8 mouse cellular contexts compared by ENCODE assay signal in the genomic region with DNA sequence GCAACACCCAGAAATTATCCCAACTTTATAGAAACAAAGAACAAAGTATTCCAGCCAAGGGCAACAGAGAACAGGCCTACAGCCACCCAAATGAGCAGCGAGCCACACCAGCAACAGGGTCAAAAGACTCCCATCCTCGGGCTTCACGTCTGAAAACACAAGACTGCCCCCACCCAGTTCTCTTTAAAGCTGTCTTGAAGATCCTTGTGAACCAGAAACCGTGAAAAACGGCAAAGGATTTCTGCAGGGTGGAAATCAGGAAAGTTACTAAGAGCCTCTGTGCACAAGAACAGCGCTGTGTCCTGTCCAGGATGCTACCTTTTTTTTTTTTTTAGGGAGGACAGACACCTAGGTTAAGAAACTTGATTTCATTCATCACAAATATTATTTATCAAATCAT. TPM values are rescaled to one million over a fixed set of nuclear protein-coding genes. Genes with fewer than 3 reads are reported as not detected.
DNase-seq lines count a peak whose midpoint lies in the region; ATAC-seq and TF ChIP-seq lines count a peak whose summit lies in the region.

No protein-coding gene starts in this region.

- ATAC-seq in kidney, embryonic 16.5 days (ENCODE audit: low FRiP score, low TSS enrichment): no peak
- no peak for ATAC-seq in hindbrain, embryonic 15.5 days (ENCODE audit: low FRiP score, low read depth)
- no peak for ATAC-seq in midbrain, embryonic 16.5 days

- H3K9me3 ChIP-seq in kidney, embryonic 16.5 days (ENCODE audit: low read length): no peaks in the 10 kb centered on the region
- H3K9me3 ChIP-seq in hindbrain, embryonic 15.5 days: no peaks in the 10 kb centered on the region
- no peaks in the 10 kb centered on the region for H3K9me3 ChIP-seq in midbrain, embryonic 16.5 days (replicated peaks; ENCODE audit: control insufficient read depth, low read length, poor library complexity, severe bottlenecking)

- TF ChIP-seq CTCF in cortical plate, adult 2 months (IDR thresholded peaks at IDR 0.05; ENCODE audit: extremely low read depth, insufficient read depth, low read length): no peak

- H3K4me3 ChIP-seq in kidney, embryonic 16.5 days (ENCODE audit: low read length): peak overlapping the region; percentile 67
- peak overlapping the region; percentile 70; the same call in 1 of the 2 replicates for H3K4me3 ChIP-seq in cortical plate, adult 2 months (ENCODE audit: insufficient read depth, low read length)
- H3K4me3 ChIP-seq in hindbrain, embryonic 15.5 days: peak overlapping the region; percentile 54
- H3K4me3 ChIP-seq in midbrain, embryonic 16.5 days (ENCODE audit: low read depth, low read length): peak overlapping the region; percentile 72

- peak overlapping the region; percentile 88 for H3K4me2 ChIP-seq in kidney, embryonic 16.5 days (replicated peaks; ENCODE audit: low read depth, low read length)
- peak overlapping the region; percentile 89 for H3K4me2 ChIP-seq in hindbrain, embryonic 15.5 days
- H3K4me2 ChIP-seq in midbrain, embryonic 16.5 days (ENCODE audit: low read length): peak overlapping the region; percentile 93

- 20% methylated on average over 6 of the region's 6 CpGs for WGBS in kidney, embryonic 16.5 days
- 39% methylated on average over 6 of the region's 6 CpGs for WGBS in hindbrain, embryonic 15.5 days
- 36% methylated on average over 6 of the region's 6 CpGs for WGBS in midbrain, embryonic 16.5 days

- peak overlapping the region; percentile 76 for H3K27ac ChIP-seq in kidney, embryonic 16.5 days (ENCODE audit: low read length)
- H3K27ac ChIP-seq in cortical plate, adult 2 months (ENCODE audit: insufficient read depth, low read length): no peak overlapping the region
- no peak overlapping the region for H3K27ac ChIP-seq in hindbrain, embryonic 15.5 days (replicated peaks)
- H3K27ac ChIP-seq in midbrain, embryonic 16.5 days (ENCODE audit: low read length): no peak overlapping the region

- H3K27me3 ChIP-seq in kidney, embryonic 16.5 days (ENCODE audit: insufficient read depth, low read length): no peaks in the 10 kb centered on the region
- no peaks in the 10 kb centered on the region for H3K27me3 ChIP-seq in hindbrain, embryonic 15.5 days
- H3K27me3 ChIP-seq in midbrain, embryonic 16.5 days (ENCODE audit: control insufficient read depth, insufficient read depth, low read depth, low read length): no peaks in the 10 kb centered on the region

- H3K4me1 ChIP-seq in kidney, embryonic 16.5 days (ENCODE audit: insufficient read depth, low read length): peaks cover 31% of the 10 kb centered on the region
- H3K4me1 ChIP-seq in cortical plate, adult 2 months (ENCODE audit: control insufficient read depth, insufficient read depth, low read length): peaks cover 6% of the 10 kb centered on the region; the same call in 1 of the 2 replicates
- H3K4me1 ChIP-seq in hindbrain, embryonic 15.5 days (replicated peaks): peaks cover 25% of the 10 kb centered on the region
- H3K4me1 ChIP-seq in midbrain, embryonic 16.5 days (ENCODE audit: control insufficient read depth, insufficient read depth, low read length): peaks cover 13% of the 10 kb centered on the region

- 0 out of 2 replicates have a peak, but pooled peaks cover 2% of the 10 kb centered on the region for H3K36me3 ChIP-seq in kidney, embryonic 16.5 days (ENCODE audit: insufficient read depth, low read length)
- H3K36me3 ChIP-seq in hindbrain, embryonic 15.5 days: peaks cover 7% of the 10 kb centered on the region
- H3K36me3 ChIP-seq in midbrain, embryonic 16.5 days (ENCODE audit: control insufficient read depth, insufficient read depth, low read length): no peaks in the 10 kb centered on the region

- intact Hi-C loops in left cerebral cortex, postnatal 36 days (cut with DNase I): no loop called here

- DNase-seq in kidney, postnatal 10 days: no peak
- no peak for DNase-seq in left cerebral cortex, postnatal 36 days (ENCODE audit: low spot score in 2 of 2)
- DNase-seq in embryo, embryonic 9.5 days (ENCODE audit: extremely low spot score): no peak
- DNase-seq in adrenal gland, adult 8-10 months: no peak

- H3K9ac ChIP-seq in kidney, embryonic 16.5 days (replicated peaks; ENCODE audit: low read length): peak overlapping the region; percentile 74
- H3K9ac ChIP-seq in hindbrain, embryonic 15.5 days: 0 out of 2 replicates have a peak overlapping the region, but pooled peaks have one; percentile 6
- H3K9ac ChIP-seq in midbrain, embryonic 16.5 days (ENCODE audit: low read depth, low read length): no peak overlapping the region

- TF ChIP-seq POLR2A in cortical plate, adult 2 months (IDR thresholded peaks at IDR 0.05; ENCODE audit: extremely low read depth, insufficient read depth, low read length): no peak

RNA-seq across cellular contexts. Expression of a gene that starts 1.7 kb away (rescaled TPM):
- 10.9 and 14.7 TPM in 2 replicates for polyA plus RNA-seq in kidney, embryonic 16.5 days (2015; fragmentation: Nextera tagmentation; extraction: Ambion mirVana)
- polyA plus RNA-seq in cortical plate, adult 2 months (2012; rRNA removed): 13.9 and 14.4 TPM in 2 replicates
- 11.9 and 13.3 TPM in 2 replicates for polyA plus RNA-seq in hindbrain, embryonic 15.5 days (2015; fragmentation: Nextera tagmentation; extraction: Ambion mirVana)
- 9.7 and 11.0 TPM in 2 replicates for polyA plus RNA-seq in midbrain, embryonic 16.5 days (2015; fragmentation: Nextera tagmentation; extraction: Ambion mirVana)
- total RNA-seq in left cerebral cortex, postnatal 36 days (2021): 10 to 100 TPM; 14.1 to 18.1 TPM
- 10 to 100 TPM; 34.0 to 40.1 (median 36.5) TPM for total RNA-seq in adrenal gland, adult 8-10 months (2022)

RNA-seq across cellular contexts. Expression of a gene that starts 25.3 kb away (rescaled TPM):
- 2.7 and 5.2 TPM in 2 replicates for polyA plus RNA-seq in kidney, embryonic 16.5 days (2015; fragmentation: Nextera tagmentation; extraction: Ambion mirVana)
- 4.3 and 5.6 TPM in 2 replicates for polyA plus RNA-seq in cortical plate, adult 2 months (2012; rRNA removed)
- polyA plus RNA-seq in hindbrain, embryonic 15.5 days (2015; fragmentation: Nextera tagmentation; extraction: Ambion mirVana): 3.4 and 3.8 TPM in 2 replicates
- 2.5 and 4.0 TPM in 2 replicates for polyA plus RNA-seq in midbrain, embryonic 16.5 days (2015; fragmentation: Nextera tagmentation; extraction: Ambion mirVana)
- total RNA-seq in left cerebral cortex, postnatal 36 days (2021): 1 to 10 TPM; 1.4 to 3.0 TPM
- 1 to 10 TPM; 2.5 to 5.2 (median 3.2) TPM for total RNA-seq in adrenal gland, adult 8-10 months (2022)

RNA-seq across cellular contexts. Expression of a gene that starts 28.3 kb away (rescaled TPM):
- polyA plus RNA-seq in kidney, embryonic 16.5 days (2015; fragmentation: Nextera tagmentation; extraction: Ambion mirVana): 41.3 and 49.3 TPM in 2 replicates
- 25.1 and 30.5 TPM in 2 replicates for polyA plus RNA-seq in cortical plate, adult 2 months (2012; rRNA removed)
- 24.2 and 28.4 TPM in 2 replicates for polyA plus RNA-seq in hindbrain, embryonic 15.5 days (2015; fragmentation: Nextera tagmentation; extraction: Ambion mirVana)
- polyA plus RNA-seq in midbrain, embryonic 16.5 days (2015; fragmentation: Nextera tagmentation; extraction: Ambion mirVana): 26.2 and 27.5 TPM in 2 replicates
- 10 to 100 TPM; 24.3 to 39.2 TPM for total RNA-seq in left cerebral cortex, postnatal 36 days (2021)
- total RNA-seq in adrenal gland, adult 8-10 months (2022): 10 to 100 TPM; 37.3 to 60.0 (median 46.5) TPM

RNA-seq across cellular contexts. Expression of a gene that starts 32.4 kb away (rescaled TPM):
- 1.0 and 1.6 TPM in 2 replicates for polyA plus RNA-seq in kidney, embryonic 16.5 days (2015; fragmentation: Nextera tagmentation; extraction: Ambion mirVana)
- polyA plus RNA-seq in cortical plate, adult 2 months (2012; rRNA removed): 1.6 and 1.7 TPM in 2 replicates
- 0.55 and 0.99 TPM in 2 replicates for polyA plus RNA-seq in hindbrain, embryonic 15.5 days (2015; fragmentation: Nextera tagmentation; extraction: Ambion mirVana)
- 0.50 and 0.66 TPM in 2 replicates for polyA plus RNA-seq in midbrain, embryonic 16.5 days (2015; fragmentation: Nextera tagmentation; extraction: Ambion mirVana)
- 1 to 10 TPM; 1.3 to 1.9 TPM for total RNA-seq in left cerebral cortex, postnatal 36 days (2021)
- total RNA-seq in adrenal gland, adult 8-10 months (2022): under 1 TPM in 1 of 4 experiments, not detected in 3; 0.35 TPM

RNA-seq across cellular contexts. Expression of a gene that starts 40.6 kb away (rescaled TPM):
- 1,037 and 1,064 TPM in 2 replicates for polyA plus RNA-seq in kidney, embryonic 16.5 days (2015; fragmentation: Nextera tagmentation; extraction: Ambion mirVana)
- polyA plus RNA-seq in cortical plate, adult 2 months (2012; rRNA removed): 303 and 320 TPM in 2 replicates
- 516 and 541 TPM in 2 replicates for polyA plus RNA-seq in hindbrain, embryonic 15.5 days (2015; fragmentation: Nextera tagmentation; extraction: Ambion mirVana)
- polyA plus RNA-seq in midbrain, embryonic 16.5 days (2015; fragmentation: Nextera tagmentation; extraction: Ambion mirVana): 484 and 498 TPM in 2 replicates
- total RNA-seq in left cerebral cortex, postnatal 36 days (2021): 100 to 1,000 TPM; 248 to 250 TPM
- 100 to 1,000 TPM; 400 to 426 (median 421) TPM for total RNA-seq in adrenal gland, adult 8-10 months (2022)
